Mouse (Mus musculus) small intestine, adult 2 months (tissue): ENCODE measurements around the gene Ntm. TPM values are rescaled to one million over a fixed set of nuclear protein-coding genes. Genes with fewer than 3 reads are reported as not detected.

Experiments
- H3K27ac ChIP-seq: fragments of 200-500 bp; 2 replicates; pipeline ENCODE4 v1.5.1; 2012; ENCODE audit warnings: low read depth, low read length, control low read depth, inconsistent platforms; ENCODE audit not compliant: insufficient read depth
- H3K27me3 ChIP-seq: fragments of 200-500 bp; 2 replicates; pipeline ENCODE4 v1.6.1; 2012; ENCODE audit warnings: mild to moderate bottlenecking, moderate library complexity, low read length, inconsistent platforms; ENCODE audit not compliant: control insufficient read depth, insufficient read depth
- H3K36me3 ChIP-seq: fragments of 200-500 bp; 2 replicates; pipeline ENCODE4 v1.6.1; 2012; ENCODE audit warnings: mild to moderate bottlenecking, low read length, control low read depth, inconsistent platforms; ENCODE audit not compliant: control insufficient read depth, insufficient read depth
- H3K4me1 ChIP-seq: fragments of 200-500 bp; 2 replicates; pipeline ENCODE4 v1.6.1; 2012; ENCODE audit warnings: low read length, inconsistent platforms, mixed read lengths; ENCODE audit not compliant: control insufficient read depth, insufficient read depth, insufficient read length
- H3K4me3 ChIP-seq: fragments of 200-500 bp; 2 replicates; pipeline ENCODE4 v1.5.1; 2012; ENCODE audit warnings: low read depth, mild to moderate bottlenecking, control low read depth, inconsistent platforms, low read length, moderate library complexity
- CTCF ChIP-seq: fragments of 200-500 bp; IDR thresholded peaks from 2 replicates; pipeline ENCODE4 v1.5.1; 2012; ENCODE audit warnings: low read depth, mild to moderate bottlenecking, control low read depth, inconsistent platforms, low read length, moderate library complexity, mixed read lengths; ENCODE audit not compliant: insufficient replicate concordance, insufficient read length; ENCODE audit errors: extremely low read depth
- POLR2A ChIP-seq: fragments of 200-500 bp; IDR thresholded peaks from 2 replicates; pipeline ENCODE4 v1.6.1; 2012; ENCODE audit warnings: low read depth, mild to moderate bottlenecking, control low read depth, inconsistent platforms, low read length, moderate library complexity
- WGBS: fragments of 180-500 bp; shearing (Covaris S2); methylation state at CpG from one replicate; pipeline ENCODE4 v1.1.7; 2018; 5-methylcytosine and 5-hydroxymethylcytosine counted together
- polyA plus RNA-seq: library from polyadenylated mRNA; depleted of rRNA; stranded (reverse); fragments of >200 nt; gene quantifications from 2 replicates; pipeline ENCODE4 v1.2.3, GENCODE M21; 2012

Gene Ntm
- polyA plus RNA-seq, 1 experiment: 0.10 TPM

DNA sequence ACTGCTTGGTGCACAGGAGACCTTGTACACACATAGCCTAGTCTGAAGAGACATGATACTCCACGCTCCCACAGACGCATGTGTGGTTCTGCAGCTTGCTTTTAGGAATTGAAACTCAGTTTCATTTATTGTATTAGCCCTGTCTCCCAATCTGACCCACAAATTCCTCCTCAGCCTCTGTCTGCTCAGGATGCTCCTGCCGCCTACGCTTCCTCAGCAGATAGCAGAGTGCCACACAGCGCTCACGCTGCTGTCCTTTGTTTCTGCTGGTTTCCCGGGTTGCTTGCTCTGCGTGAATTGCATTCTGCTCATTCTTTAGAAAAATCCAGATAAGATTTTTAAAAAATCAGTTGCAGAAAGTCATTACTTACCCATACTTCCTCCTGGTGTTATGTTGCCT lies 647.1 kb downstream of the Ntm start:
- H3K27me3 ChIP-seq: no peaks in the 10 kb centered on the region
- no peak overlapping the region for H3K4me3 ChIP-seq
- TF ChIP-seq POLR2A (no peak), CTCF (no peak)
- no peak overlapping the region for H3K27ac ChIP-seq
- H3K4me1 ChIP-seq: peaks cover 4% of the 10 kb centered on the region; the same call in 1 of the 2 replicates
- H3K36me3 ChIP-seq: no peaks in the 10 kb centered on the region
- WGBS: 74% methylated on average over 8 of the region's 8 CpGs

DNA sequence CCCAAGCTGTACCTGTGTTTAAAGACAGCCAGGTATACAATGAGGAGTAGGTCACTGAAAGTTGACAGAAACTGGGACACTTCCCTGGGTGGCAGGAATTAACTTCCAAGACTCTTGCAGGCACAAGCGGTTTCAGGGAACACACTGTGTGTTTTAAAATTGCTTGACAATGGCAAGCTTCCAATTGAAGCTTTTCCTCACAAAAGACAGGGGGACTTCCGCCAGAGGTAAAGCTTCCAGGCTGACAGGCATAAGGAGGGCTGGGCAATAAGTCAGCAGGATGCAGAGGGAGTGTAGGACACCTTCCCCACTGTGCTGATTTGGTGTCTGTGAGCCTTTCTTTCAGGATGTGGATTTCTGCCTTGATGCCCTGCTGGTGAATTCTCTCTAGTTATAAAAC lies 656.0 kb downstream of the Ntm start:
- TF ChIP-seq CTCF (no peak), POLR2A (no peak)
- Histone ChIP-seq H3K36me3 (no peaks in the 10 kb centered on the region), H3K27me3 (no peaks in the 10 kb centered on the region), H3K4me3 (no peak overlapping the region), H3K4me1 (no peaks in the 10 kb centered on the region), H3K27ac (no peak overlapping the region)
- WGBS: 31% methylated on average over 2 of the region's 2 CpGs

DNA sequence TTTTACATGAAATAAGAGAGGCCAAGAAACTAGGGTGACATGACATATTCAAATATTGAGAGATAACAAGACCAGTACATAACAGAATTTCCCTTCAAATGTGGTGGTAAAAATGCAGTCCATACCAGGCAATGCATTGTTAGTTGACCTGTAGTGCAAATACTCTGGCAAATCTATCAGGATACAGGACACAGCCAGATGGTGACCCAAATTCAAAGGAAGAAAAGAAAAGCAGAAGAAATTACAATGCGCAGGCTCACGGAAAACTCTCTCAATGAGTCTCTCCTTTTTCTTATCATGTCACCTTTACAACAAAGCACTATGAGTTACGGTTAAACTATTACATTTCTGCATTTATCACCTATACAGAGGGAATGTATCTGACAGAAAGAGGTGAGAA lies 664.6 kb downstream of the Ntm start:
- H3K27ac ChIP-seq: no peak overlapping the region
- WGBS: 75% methylated on average over 3 of the region's 3 CpGs
- H3K4me1 ChIP-seq: no peaks in the 10 kb centered on the region
- H3K27me3 ChIP-seq: no peaks in the 10 kb centered on the region
- TF ChIP-seq CTCF: no peak
- no peak for TF ChIP-seq POLR2A
- H3K4me3 ChIP-seq: no peak overlapping the region
- H3K36me3 ChIP-seq: no peaks in the 10 kb centered on the region

DNA sequence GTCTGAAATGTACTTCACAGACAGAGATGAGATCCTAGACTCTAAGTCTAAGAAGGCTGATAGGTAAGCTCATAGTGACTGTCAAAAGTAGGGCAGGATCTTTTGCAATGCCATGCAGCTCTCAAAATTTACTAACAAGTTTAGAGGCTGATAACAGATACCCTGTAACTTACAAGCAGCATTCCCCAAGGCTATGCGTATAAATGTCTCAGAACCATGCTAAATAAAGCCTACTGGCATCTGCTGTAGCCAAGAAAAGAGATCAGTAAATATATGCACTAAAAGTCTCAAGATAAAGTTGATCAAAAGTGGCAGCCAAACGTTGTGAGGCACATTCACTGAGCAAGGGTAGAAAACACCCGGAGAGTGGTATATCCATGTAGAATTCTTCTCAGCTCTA lies 666.2 kb downstream of the Ntm start:
- Histone ChIP-seq H3K36me3 (no peaks in the 10 kb centered on the region), H3K4me3 (no peak overlapping the region), H3K4me1 (no peaks in the 10 kb centered on the region)

DNA sequence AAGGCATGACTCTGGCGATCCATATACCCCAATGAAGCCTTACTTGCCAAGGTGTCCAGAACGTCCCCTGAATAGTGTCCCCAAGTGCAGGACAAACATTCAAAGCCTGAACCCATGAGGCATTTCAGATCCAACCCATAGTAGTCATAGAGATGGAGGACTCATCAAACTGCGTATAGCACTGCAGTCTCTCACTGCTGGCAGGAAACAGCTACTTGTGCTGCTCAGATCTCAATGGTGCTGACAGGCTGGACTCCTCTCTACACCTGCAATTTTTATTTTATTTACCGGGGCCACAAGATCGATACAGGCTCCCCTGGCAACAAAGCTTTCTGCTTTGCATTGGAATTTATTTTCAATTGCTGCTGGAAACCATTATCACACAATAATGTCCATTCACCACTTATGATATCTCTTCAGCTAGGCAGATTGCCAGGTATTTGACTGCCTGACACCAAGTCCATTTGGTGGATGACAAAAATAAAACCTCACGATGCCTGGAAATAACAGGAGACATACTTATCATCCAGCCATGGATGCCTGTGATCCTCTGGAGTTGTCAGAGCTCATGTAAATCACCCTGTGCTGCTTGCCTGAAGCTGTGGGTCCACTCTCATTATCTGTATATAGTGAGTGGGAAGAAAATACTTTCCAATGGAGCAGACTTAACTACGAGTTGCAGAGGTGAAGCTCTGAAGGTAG lies 674.8 kb downstream of the Ntm start:
- H3K27me3 ChIP-seq: no peaks in the 10 kb centered on the region
- no peak for TF ChIP-seq POLR2A
- TF ChIP-seq CTCF: no peak
- 65% methylated on average over 7 of the region's 7 CpGs for WGBS
- H3K27ac ChIP-seq: no peak overlapping the region
- H3K4me3 ChIP-seq: no peak overlapping the region
- no peaks in the 10 kb centered on the region for H3K4me1 ChIP-seq
- H3K36me3 ChIP-seq: no peaks in the 10 kb centered on the region

More for the DNA sequence above, 666.2 kb downstream of the Ntm start:
- TF ChIP-seq POLR2A (no peak), CTCF (no peak)
- Histone ChIP-seq H3K27me3 (no peaks in the 10 kb centered on the region), H3K27ac (no peak overlapping the region)
- WGBS: 76% methylated on average over 3 of the region's 3 CpGs

DNA sequence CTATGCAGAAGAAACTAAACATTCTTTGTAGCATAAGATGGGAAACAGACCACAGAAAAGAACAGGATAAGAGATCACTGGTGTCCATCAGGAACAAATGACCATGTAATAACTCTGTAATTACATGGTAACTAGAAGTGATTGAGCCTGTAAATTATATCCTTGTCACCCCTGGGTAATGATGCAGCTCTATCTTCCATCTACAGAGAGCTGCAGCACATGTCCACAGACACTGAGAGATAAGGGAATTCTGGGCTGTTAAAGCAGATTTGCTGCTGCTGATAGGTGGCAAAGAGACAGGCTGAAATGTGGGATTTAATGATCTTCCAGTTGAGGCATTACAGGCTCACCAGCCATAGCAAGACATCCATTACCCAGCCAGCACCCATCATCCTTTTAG lies 677.8 kb downstream of the Ntm start:
- H3K4me1 ChIP-seq: no peaks in the 10 kb centered on the region
- H3K36me3 ChIP-seq: no peaks in the 10 kb centered on the region
- TF ChIP-seq POLR2A (no peak), CTCF (no peak)
- no peaks in the 10 kb centered on the region for H3K27me3 ChIP-seq
- no peak overlapping the region for H3K27ac ChIP-seq
- no peak overlapping the region for H3K4me3 ChIP-seq

DNA sequence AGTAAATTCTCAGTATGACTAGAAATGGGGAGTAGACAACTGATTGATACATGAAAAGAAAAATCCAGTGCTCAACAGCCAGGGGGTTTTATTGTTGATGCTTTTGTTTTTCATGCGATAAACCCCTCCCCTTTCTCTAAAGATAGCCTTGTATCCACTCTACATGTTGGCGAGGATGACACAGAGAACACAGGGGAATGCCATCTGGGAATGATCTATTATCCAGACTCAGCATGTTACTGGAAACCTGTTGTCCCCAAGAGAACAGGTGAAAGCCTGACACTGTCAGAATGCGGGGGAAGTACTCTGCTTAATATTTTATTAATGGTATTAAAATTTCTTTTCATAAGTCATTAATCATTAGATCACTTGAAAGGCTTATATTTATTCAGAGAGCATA lies 690.1 kb downstream of the Ntm start:
- TF ChIP-seq POLR2A (no peak), CTCF (no peak)
- WGBS: 85% methylated on average over 3 of the region's 3 CpGs
- no peaks in the 10 kb centered on the region for H3K36me3 ChIP-seq
- no peak overlapping the region for H3K4me3 ChIP-seq
- no peaks in the 10 kb centered on the region for H3K27me3 ChIP-seq
- no peak overlapping the region for H3K27ac ChIP-seq
- no peaks in the 10 kb centered on the region for H3K4me1 ChIP-seq

DNA sequence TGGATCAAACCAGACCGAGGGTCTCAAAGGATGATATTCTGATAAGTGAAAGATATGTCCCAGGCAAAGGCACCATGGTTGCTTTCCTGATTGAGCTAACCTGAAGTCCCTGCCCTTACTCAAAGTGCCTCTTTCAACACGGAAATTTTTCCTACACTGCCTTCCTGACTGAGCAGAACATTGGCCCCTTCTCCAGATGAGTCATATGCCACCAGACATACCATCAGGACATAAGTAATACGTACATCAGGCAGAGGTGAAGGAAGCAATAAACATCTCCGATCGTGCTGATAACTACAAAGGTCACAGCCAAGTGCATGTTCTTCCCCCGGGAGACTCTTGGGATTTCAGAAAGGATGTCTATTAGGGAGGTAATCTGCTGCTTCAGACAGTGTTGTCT lies 693.0 kb downstream of the Ntm start:
- no peaks in the 10 kb centered on the region for H3K36me3 ChIP-seq
- TF ChIP-seq CTCF (no peak), POLR2A (no peak)
- WGBS: 27% methylated on average over 6 of the region's 6 CpGs
- no peak overlapping the region for H3K27ac ChIP-seq
- H3K4me1 ChIP-seq: no peaks in the 10 kb centered on the region
- no peaks in the 10 kb centered on the region for H3K27me3 ChIP-seq
- H3K4me3 ChIP-seq: no peak overlapping the region
